Mouse (Mus musculus): ENCODE measurements around the gene Gja5. TPM values are rescaled to one million over a fixed set of nuclear protein-coding genes. Genes with fewer than 3 reads are reported as not detected.

Gja5 gene
- total and polyA plus RNA-seq, 3 experiments: 14.2 to 24.0 (median 16.3) TPM

GRCm38 (mm10) chr3:96881557-96881956 is 22.9 kb upstream of the Gja5 start:
- 69% methylated on average over 6 of the region's 6 CpGs for WGBS
- Histone ChIP-seq H3K27me3 (ENCODE audit: control insufficient read depth, insufficient read depth, low read length) (no peaks in the 10 kb centered on the region), H3K36me3 (ENCODE audit: control insufficient read depth, insufficient read depth, low read length) (no peaks in the 10 kb centered on the region), H3K4me1 (ENCODE audit: control insufficient read depth, insufficient read depth, low read length) (no peaks in the 10 kb centered on the region; the same call in 1 of the 2 replicates), H3K4me3 (no peak overlapping the region), H3K79me2 (replicated peaks; ENCODE audit: control insufficient read depth, insufficient read depth, low read length) (no peaks in the 10 kb centered on the region), H3K9ac (ENCODE audit: low read depth, low read length) (no peak overlapping the region), H3K27ac (no peak overlapping the region)
- no peak for TF ChIP-seq POLR2A (IDR thresholded peaks at IDR 0.05; ENCODE audit: insufficient read depth, low read depth, low read length)
- TF ChIP-seq CTCF (IDR thresholded peaks at IDR 0.05): no peak
- no peak for TF ChIP-seq EP300 (IDR thresholded peaks at IDR 0.05; ENCODE audit: insufficient read depth, low read depth, low read length)
- no peak for DNase-seq
- intact Hi-C loops (cut with DNase I): no loop called here

GRCm38 (mm10) chr3:96882061-96882849 is 22.2 kb upstream of the Gja5 start:
- Histone ChIP-seq H3K27ac (no peak overlapping the region), H3K4me3 (no peak overlapping the region), H3K4me1 (ENCODE audit: control insufficient read depth, insufficient read depth, low read length) (no peaks in the 10 kb centered on the region; the same call in 1 of the 2 replicates), H3K36me3 (ENCODE audit: control insufficient read depth, insufficient read depth, low read length) (no peaks in the 10 kb centered on the region), H3K9ac (ENCODE audit: low read depth, low read length) (no peak overlapping the region), H3K27me3 (ENCODE audit: control insufficient read depth, insufficient read depth, low read length) (no peaks in the 10 kb centered on the region), H3K79me2 (replicated peaks; ENCODE audit: control insufficient read depth, insufficient read depth, low read length) (no peaks in the 10 kb centered on the region)
- intact Hi-C loops (cut with DNase I): no loop called here
- no peak for DNase-seq
- WGBS: 92% methylated on average over 14 of the region's 14 CpGs
- TF ChIP-seq CTCF (IDR thresholded peaks at IDR 0.05) (no peak), EP300 (IDR thresholded peaks at IDR 0.05; ENCODE audit: insufficient read depth, low read depth, low read length) (no peak), POLR2A (IDR thresholded peaks at IDR 0.05; ENCODE audit: insufficient read depth, low read depth, low read length) (no peak)

GRCm38 (mm10) chr3:96883690-96884089 is 20.8 kb upstream of the Gja5 start:
- DNase-seq: no peak
- no peaks in the 10 kb centered on the region for H3K36me3 ChIP-seq (ENCODE audit: control insufficient read depth, insufficient read depth, low read length)
- no peak overlapping the region for H3K27ac ChIP-seq
- H3K27me3 ChIP-seq (ENCODE audit: control insufficient read depth, insufficient read depth, low read length): no peaks in the 10 kb centered on the region
- no peak overlapping the region for H3K4me3 ChIP-seq
- no peaks in the 10 kb centered on the region; the same call in 1 of the 2 replicates for H3K4me1 ChIP-seq (ENCODE audit: control insufficient read depth, insufficient read depth, low read length)
- intact Hi-C loops (cut with DNase I): no loop called here
- H3K9ac ChIP-seq (ENCODE audit: low read depth, low read length): no peak overlapping the region
- TF ChIP-seq POLR2A (IDR thresholded peaks at IDR 0.05; ENCODE audit: insufficient read depth, low read depth, low read length) (no peak), EP300 (IDR thresholded peaks at IDR 0.05; ENCODE audit: insufficient read depth, low read depth, low read length) (no peak), CTCF (IDR thresholded peaks at IDR 0.05) (no peak)
- WGBS: 79% methylated on average over 7 of the region's 7 CpGs
- no peaks in the 10 kb centered on the region for H3K79me2 ChIP-seq (replicated peaks; ENCODE audit: control insufficient read depth, insufficient read depth, low read length)

- intact Hi-C loops (cut with DNase I): loop anchor here (5.0 kb wide), 2 partner anchors 90 to 860 kb away; no protein-coding TSS in a partner anchor
- no peak overlapping the region for H3K9ac ChIP-seq (ENCODE audit: low read depth, low read length)
- TF ChIP-seq EP300 (IDR thresholded peaks at IDR 0.05; ENCODE audit: insufficient read depth, low read depth, low read length): no peak
- TF ChIP-seq CTCF (IDR thresholded peaks at IDR 0.05): no peak
- TF ChIP-seq POLR2A (IDR thresholded peaks at IDR 0.05; ENCODE audit: insufficient read depth, low read depth, low read length): no peak
Measured at GRCm38 (mm10) chr3:96902336-96902999, 2.0 kb upstream of the Gja5 start.

GRCm38 (mm10) chr3:96904851-96905541 is 503 bp downstream of the Gja5 start, which contains the start of gene Gpr89:
TSS of gene Gpr89 (minus strand) at chr3:96905346.
- WGBS: 1% methylated on average over 40 of the region's 40 CpGs
- Histone ChIP-seq H3K4me1 (ENCODE audit: control insufficient read depth, insufficient read depth, low read length) (no peaks in the 10 kb centered on the region; the same call in 1 of the 2 replicates), H3K9ac (ENCODE audit: low read depth, low read length) (peak within 1 kb of the TSS; percentile 82), H3K27me3 (ENCODE audit: control insufficient read depth, insufficient read depth, low read length) (no peaks in the 10 kb centered on the region), H3K79me2 (replicated peaks; ENCODE audit: control insufficient read depth, insufficient read depth, low read length) (no peaks in the 10 kb centered on the region), H3K4me3 (peak within 1 kb of the TSS; percentile 94), H3K27ac (peak within 1 kb of the TSS; percentile 51), H3K36me3 (ENCODE audit: control insufficient read depth, insufficient read depth, low read length) (no peaks in the 10 kb centered on the region)
- intact Hi-C loops (cut with DNase I): loop anchor here (5.0 kb wide), 2 partner anchors 93 to 857 kb away; no protein-coding TSS in a partner anchor
- DNase-seq: peak; percentile 91 to 92
- TF ChIP-seq EP300 (IDR thresholded peaks at IDR 0.05; ENCODE audit: insufficient read depth, low read depth, low read length) (no peak), POLR2A (IDR thresholded peaks at IDR 0.05; ENCODE audit: insufficient read depth, low read depth, low read length) (peak; percentile 73)

More at GRCm38 (mm10) chr3:96902336-96902999, 2.0 kb upstream of the Gja5 start:
- Histone ChIP-seq H3K4me1 (ENCODE audit: control insufficient read depth, insufficient read depth, low read length) (no peaks in the 10 kb centered on the region; the same call in 1 of the 2 replicates), H3K4me3 (no peak overlapping the region), H3K27ac (no peak overlapping the region), H3K79me2 (replicated peaks; ENCODE audit: control insufficient read depth, insufficient read depth, low read length) (no peaks in the 10 kb centered on the region), H3K36me3 (ENCODE audit: control insufficient read depth, insufficient read depth, low read length) (no peaks in the 10 kb centered on the region), H3K27me3 (ENCODE audit: control insufficient read depth, insufficient read depth, low read length) (no peaks in the 10 kb centered on the region)
- 86% methylated on average over 4 of the region's 4 CpGs for WGBS
- no peak for DNase-seq

Measured in heart, adult 2 months (tissue).